Mouse (Mus musculus) kidney, adult 11 months (tissue): Measurements from ENCODE around the gene Ddx27.
"Not testable (repeated sequence)": the region's sequence is repeated elsewhere in the genome, so short reads cannot be mapped to it uniquely, and the experiment has no call there.

Source experiments
- DNase-seq: peaks from one replicate; pipeline ENCODE4 v3.0.0; 2022

The Ddx27 gene

DNA sequence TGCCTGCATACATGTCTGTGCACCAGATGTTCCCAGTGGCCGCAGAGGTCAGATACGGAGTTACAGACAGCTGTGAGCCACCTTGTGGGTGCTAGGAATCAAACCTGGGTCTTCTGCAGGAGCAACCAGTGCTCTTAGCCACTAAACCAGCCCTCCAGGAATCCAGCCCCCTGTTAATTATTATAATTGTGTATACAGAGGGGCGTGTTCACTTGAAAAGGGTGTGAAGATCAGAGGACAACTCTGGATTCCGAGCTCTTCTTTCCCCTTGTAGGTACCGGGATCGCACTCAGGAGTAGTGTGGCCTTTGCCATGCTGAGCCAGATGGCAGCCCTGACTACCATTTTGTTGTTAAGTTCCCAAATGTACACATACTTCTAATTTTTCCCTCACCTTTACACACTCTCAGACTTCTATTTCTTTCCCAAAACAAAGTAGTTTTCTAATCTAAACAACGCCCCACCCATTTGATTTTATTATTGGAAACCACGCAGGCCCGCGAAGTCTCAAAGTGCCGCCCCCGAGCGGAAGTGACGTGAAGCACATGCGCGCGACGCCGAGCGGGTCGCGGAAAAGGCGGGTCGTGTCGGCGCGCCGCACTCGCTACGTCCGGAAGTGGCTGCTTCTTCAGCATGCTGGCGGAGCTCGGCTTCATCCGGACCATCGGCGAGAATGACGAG, at the start of gene Ddx27:
TSS of gene Ddx27 (plus strand) at position 492 of the 680 bp plus-strand sequence.
- peak; percentile 84 for DNase-seq

DNA sequence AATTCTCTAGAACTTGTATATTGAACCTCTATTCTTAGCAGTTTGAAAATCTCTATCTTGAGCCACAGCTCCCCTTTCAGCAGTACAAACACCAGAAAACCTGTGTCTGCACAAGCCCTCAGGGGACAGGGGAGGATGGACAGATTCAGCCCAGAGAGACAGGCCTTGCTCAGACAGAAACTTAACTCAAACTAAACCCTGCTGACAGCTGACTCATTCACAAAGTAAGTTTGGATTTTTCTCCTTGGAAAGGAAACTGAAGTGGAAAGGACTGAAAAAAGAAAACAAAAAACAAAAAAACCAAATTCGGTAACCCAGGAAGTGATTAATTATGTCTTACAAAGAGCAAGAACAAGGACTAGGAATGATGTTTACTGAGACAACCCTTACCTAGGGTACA, 41.8 kb upstream of the Ddx27 start:
- DNase-seq: no peak

DNA sequence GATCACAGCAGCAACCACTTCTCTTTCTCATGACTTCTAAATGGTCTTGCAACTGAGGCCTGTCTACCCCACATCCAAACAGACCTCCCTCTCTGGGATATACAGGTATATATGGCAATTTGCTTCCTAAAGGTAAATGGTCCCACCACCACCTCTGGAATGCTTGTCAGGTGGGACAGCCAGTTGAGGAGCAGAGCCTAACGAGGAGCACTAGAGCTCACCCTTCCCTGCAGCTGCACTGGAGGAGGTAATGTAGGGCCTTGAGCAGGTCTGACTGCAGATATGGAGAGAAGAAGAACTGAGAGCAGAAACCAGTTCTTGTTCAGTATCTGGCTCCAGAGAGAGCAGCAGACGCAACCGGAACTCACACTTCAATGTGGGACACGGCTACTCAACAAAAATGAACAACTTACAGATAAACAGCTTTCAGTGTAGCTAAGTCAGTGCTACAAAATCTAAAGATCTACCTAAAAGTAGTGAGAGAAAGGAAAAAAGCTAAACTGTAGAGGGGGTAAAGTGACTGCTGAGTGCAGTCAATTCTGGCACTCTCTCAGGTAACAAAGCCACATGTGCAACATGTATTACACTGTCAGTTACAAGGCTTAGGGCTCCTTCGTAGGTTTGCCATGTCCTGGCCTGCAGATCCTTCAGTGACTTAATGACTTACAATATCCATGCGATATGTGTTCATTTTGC, 40.7 kb upstream of the Ddx27 start:
- DNase-seq: no peak

DNA sequence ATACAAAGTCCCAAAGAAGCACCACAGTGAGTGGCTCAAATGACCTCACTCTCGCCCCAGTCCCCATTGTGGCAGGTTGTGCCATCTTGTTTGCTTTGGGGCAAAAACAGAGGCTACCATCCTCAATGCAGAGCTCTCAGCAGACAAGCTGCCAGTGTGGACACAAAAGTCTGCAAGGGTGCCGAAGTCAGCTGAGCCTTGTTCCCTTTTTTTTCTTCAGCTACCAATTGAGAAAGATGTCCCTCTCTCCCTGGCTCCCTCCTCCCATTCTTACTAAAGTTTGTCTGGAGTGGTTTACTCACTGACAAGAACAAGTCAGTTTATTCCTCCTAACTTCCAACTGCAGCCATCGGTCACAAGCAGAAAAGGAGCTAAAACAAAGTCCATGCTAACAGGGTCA, 38.6 kb upstream of the Ddx27 start:
- no peak for DNase-seq

DNA sequence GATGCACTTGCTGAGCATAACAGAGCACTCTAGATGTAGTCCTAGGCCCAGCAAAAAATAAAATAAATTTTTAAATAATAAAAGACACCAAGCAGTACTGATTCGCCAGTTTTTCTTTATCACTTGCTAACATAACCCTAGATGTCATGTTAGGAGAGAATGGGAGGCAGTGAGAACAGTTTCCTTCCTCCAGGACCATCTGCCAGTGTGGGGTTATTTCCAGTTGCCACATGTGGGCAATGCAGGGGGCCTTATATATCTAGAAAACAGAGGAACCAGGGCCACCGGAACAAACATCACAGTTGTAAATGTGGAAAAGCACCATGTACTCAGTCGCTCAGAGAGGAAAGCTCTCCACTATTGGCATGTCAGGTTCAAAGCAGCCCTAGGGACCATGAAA, 37.5 kb upstream of the Ddx27 start:
- no peak for DNase-seq

DNA sequence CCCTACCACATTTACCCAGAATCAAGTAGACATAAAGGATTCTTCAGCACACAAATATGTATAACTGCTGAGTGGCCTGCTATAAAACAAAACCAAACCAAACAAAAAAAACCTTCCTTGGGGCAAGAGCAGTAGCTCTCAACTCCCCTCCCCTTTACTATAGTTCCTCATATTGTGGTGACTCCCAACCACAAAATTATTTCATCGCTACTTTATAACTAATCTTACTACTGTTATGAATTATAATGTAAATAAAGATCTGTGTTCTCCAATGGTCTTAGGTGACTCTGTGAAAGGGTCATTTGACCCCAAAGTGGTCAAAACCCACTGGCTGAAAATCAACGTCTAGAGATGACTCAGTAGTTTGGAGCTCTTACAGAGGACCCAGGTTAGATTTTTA, 34.8 kb upstream of the Ddx27 start:
- no peak for DNase-seq

DNA sequence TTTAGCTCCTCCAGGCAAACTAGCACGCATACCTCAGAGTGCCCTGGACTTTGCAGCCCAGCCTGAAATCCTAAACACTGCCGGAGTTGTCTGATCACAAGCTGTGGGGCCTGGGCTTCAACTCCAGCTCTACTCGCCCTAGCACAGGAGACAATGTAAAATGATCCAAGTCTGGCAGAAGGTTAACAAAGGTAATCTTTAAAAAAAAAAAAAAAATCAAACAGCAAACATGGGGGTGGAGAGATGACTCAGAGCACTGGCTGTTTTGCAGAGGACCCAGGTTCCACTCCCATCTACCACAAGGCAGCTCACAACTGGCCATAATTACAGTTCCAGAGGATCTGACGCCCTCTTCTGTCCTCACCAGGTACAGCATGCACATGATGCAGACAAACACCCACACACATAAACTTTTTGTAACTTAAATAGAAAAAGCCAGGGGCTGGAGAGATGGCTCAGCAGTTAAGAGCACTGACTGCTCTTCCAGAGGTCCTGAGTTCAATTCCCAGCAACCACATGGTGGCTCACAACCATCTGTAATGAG, 31.6 kb upstream of the Ddx27 start:
- no peak for DNase-seq

DNA sequence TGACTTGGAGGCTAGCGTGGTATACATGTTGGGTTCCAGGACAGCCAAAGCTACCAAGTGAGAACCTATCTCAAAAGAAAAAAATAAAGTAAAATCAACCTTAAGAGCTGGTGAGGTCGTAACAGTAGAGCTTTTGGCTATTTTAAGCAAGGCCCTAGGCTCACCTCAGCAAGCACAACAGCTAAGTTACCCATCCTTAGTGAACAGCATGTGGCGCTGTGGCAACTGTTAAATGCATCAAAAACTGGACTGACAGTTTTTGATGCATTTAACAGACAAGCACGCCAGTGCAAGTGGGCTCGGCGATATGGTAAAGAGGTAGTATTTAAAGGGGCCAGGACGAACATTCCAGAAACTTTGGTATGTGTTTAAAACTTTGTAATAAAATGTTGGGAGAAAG, 24.1 kb upstream of the Ddx27 start:
- no peak for DNase-seq

DNA sequence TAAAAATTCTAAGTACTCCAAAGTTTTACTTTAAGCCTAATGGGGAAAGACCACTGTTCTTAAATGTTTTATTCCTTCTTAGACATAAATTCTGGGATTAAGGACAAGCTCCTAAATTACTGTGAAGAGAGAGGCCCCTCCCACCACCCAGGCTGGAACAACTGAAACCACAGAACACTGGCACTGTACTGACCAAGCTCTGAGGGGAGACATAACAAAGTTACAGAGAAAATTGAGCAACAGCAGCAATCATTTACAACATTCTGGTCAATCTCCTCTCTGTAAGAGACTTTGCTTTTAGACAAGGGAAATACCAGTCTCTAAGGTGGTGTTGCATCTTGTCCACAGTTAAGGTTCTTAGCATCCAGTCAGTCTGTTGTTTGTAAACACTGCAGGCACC, 23.0 kb upstream of the Ddx27 start:
- no peak for DNase-seq

DNA sequence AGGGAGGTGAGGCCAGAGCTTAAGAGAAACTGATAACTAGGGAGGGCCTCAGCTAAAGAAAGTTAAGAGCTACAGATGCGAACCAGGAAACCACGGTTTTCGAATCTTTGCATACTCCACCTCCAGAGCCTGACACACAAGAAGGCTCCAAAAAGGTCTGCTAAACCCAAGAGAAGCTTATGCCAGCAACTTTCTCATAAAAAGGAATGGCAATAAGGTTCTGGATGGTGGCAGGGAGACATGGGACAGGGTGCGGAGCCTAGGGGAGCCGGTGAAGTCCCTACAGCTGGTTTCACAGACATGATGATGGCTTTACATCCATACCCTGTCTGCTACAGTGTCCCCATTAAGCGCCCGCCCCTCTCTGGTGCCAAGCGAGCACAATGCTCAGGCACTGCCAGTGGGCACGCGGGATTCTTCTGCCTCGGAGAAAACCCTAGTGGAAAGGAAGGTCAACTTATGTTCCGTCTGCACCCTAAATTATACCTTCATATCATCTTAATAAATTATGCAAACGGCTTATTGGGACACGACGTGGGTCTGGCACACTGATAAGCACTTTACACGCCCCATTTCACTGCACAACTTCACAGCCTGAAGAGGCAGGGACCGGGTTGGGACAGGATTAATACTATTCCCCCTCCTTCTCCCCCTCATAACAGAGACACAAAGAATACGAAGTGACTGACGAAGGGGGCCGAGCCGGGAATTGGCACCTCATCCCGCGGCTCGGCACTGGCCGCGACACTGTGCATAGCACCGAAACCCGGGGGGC, 19.8 kb upstream of the Ddx27 start:
- DNase-seq: peak; percentile 25

DNA sequence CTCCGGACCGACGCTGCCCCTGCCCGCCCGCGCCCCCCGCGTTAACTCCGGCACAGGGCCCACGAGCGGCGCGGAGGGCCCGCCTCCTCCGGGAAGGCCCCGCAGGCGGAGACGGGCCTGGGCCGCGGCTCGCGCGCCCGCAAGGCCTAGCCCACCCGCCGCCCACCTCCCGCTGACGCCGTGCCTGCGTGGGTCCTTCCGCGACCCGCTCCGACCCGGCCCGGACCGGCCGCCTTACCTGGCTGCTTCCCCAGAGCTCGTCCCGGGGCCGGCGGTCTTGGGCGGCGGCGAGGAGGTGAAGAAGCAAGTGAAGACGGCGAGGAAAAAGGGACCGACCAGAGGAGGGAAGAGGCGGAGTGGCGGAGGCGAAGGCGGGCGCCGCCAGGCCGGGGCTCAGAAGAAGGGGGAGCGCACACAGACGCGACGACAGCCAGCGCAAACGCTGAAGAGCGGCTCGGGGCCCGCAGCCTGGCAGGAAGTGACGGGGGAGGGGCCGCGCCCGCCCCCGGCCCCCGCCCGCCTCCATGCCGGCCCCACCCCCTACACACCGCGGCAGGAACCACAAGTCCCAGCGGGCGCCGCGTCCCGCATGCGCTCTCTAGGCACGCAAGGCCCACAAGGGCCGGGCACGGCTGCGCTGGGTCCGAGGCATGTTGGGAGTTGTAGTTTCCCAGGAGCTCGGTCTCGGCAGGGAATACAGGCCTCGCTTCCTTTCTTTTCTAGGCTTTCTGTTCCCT, 19.0 kb upstream of the Ddx27 start, which contains the start of gene Stau1:
TSS of gene Stau1 (minus strand) at position 504 of the 737 bp plus-strand sequence.
- peak; percentile 96 for DNase-seq

DNA sequence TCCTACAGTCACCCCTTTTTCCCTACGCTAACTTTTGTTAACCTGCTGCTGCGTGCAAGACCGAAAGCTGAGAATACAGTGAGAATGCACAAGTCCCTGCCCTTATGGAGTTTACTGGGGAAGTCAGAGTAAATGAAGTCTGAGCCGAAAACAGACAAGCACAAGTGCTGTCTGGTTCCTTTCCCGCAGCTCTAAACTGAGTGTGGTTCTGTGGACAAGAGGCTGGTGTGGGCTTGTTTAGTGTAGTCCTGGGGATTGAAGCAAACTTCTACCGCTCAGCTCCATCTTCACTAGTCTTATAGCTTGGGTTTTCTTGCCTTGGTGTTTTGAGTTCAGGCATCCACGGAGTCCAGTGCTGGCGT, 18.5 kb upstream of the Ddx27 start:
- no peak for DNase-seq

DNA sequence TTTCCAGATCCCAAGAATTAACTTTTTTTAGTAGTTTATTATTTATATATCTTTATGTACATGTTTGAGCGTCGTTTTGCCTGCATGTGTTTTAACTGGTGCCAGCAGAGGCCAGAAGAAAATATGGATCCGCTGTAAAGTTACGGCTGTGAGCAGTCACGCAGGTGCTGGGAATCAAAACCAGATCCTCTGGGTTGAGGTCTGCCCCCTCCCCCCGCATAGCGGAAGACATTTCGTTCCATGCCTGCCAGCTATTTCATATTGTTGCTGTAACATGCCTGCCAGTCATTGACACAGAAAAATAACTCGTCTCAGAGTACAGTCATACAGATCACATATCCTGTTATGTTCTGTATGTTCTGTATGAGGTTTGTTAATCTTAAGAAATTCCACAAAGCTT, 13.5 kb upstream of the Ddx27 start:
- no peak for DNase-seq

DNA sequence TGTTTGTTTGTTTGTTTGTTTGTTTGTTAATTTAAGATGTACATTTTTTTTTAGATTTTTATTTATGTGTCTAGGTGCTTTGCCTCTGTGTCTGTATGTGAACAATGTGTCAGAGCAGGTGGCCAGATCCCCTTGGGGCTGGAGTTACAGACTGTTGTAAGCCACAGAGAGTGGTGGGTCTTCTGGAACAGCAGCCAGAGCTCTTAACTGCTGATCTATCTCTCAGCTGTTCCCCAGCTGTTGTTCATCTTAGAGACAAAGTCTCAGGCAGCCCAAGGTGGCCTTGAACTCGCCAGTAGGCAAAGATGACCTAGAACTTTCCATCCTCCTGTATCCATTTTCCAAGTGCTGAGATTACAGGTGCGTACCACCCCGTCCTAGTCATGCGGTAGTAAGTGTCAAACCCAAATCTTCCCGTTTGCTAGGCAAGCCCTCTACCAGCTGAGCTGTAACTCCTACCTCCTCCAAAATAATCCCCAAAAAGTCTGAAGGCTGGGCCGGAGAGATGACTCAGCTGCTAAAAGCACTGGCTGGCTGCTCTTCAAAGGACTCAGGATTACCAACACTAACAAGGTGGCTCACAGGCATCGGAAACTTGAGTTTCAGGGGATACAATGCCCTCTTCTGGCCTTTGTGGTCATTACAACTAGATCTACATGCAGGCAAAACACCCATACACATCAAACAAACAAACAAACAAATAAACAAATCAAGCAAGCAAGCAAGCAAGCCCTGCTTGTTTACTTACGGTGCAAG, 10.7 kb upstream of the Ddx27 start:
- DNase-seq: peak; percentile 61

DNA sequence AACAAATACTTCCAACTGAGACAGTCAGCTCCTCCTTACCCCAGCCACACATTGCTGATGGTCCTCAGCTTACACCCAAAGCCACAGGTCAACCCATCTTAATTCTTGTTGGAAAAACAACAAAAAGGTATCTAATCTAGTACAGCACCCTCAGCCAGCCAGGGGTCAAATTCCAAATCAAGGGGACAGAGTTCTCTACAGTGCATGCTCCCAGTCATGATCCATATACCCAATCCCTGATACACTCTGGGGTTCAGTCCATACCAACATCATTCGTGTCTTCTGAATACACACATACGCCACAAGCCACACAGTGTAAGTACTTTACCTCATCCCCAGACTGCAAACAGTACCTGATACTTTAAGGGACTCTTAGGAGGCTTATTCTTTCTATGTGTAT, 8.6 kb upstream of the Ddx27 start:
- DNase-seq: no peak

DNA sequence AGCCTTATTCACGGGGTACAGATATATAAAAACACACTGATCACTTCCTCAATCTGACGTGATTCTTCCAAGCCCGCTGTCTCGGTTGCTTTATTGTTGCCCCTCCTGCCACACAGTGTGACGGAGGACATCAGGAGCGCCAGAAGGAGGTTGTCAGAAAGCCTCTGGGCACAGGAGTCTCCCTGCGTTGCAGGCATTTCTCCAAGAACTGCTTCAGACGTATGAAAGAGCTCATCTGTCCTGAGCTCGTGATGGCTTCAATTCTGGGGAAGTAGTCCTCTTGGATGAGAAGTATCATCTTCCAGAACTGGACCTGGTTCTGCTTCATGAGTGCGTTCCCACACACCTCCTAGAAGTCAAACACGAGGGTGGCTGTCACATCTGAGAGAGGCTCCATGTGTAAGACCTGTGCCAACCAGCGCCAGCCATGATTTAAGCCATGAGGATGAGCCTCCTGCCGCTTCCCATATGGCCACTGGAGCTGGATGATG, 7.9 kb upstream of the Ddx27 start:
- no peak for DNase-seq

DNA sequence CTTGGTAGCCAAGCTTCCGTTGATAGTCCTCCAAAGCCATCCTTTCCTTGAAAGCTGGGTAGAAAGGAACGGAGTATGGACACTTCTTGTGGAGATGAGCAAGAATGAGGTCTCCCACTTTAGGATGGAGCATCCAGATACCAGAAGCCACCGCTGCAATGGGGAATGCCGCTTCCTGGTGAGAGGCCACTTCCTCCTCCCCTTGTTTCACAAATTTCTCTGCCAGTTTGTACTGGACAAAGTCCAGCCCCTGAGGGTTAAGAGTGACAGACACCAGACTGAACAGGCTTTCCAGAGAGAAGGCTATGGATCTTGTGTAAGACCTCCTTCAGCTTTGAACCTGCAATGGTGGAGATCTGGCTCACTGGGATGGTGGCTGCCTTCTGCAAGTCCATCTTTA, 7.4 kb upstream of the Ddx27 start:
- DNase-seq: not testable (repeated sequence)

DNA sequence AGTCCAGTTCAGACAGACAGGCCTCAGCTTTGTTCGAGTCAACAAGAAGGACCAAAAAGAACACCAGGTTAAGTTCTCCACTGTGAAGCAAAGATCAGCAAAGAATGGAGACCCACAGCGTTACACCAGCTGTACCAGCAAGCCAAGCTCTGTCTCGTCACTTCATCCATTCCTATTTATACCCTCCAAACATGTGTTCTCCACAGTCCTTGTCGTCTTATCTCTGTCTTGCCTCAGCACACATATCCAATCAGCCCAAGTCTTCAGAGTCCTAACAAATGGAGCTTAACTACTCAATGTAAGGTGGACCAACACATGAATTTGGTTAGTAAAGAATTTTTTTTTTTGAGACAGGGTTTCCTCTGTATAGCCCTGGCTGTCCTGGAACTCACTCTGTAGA, 5.5 kb upstream of the Ddx27 start:
- DNase-seq: no peak

DNA sequence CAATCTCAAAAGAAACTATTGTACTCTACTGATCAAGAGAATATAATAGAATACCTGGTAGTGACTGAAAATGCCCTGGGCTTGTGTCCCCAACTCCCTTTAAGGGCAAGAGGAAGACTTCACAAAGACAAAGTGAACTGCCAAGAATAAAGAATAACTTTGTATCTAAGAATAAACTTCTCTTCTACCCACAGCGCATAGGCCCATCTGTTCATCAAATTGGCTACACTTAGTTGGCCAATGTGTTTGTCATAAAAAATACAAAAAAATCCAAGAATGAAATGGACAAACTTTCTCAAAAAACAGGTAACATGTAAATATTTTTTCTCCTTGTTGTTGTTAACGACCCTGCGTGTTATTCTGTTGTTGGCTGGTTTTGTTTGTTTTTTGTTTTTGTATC, 4.4 kb upstream of the Ddx27 start:
- DNase-seq: no peak

DNA sequence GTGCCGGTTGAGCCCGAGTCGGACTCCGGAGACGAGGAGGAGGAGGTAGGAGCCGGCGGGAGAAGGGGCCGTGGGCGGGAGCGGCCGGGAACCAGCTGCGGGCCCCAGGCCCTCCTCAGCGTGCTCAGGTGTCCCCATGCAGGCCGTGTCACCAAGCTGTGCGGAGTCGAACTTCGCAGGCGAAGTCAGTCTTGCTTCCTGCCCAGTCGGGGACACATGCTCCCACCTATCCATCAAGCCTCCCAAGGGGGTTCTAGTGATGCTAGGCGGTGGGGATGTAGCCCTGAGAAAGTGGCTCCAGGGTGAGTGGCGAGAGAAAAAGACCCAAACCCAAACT, 357 bp downstream of the Ddx27 start:
- DNase-seq: no peak

DNA sequence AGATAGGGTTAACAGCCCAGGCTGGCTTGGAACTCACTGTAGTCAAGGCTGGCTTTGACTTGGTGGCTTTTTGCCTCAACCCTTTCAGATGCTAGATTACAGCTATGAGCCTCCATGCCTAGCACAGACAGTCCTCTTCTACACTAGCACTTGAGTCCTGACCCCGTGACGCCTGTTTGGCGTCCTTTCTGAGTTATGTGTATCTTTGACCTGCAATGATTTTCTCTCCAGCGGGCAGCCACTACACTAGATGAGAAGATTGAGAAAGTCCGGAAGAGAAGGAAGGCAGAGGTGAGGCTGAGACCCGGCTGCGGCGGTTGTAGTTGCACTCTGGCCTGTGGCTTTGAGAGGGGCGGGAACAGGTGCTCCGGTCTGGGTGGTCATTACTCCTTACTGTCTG, 4.4 kb downstream of the Ddx27 start:
- DNase-seq: no peak

DNA sequence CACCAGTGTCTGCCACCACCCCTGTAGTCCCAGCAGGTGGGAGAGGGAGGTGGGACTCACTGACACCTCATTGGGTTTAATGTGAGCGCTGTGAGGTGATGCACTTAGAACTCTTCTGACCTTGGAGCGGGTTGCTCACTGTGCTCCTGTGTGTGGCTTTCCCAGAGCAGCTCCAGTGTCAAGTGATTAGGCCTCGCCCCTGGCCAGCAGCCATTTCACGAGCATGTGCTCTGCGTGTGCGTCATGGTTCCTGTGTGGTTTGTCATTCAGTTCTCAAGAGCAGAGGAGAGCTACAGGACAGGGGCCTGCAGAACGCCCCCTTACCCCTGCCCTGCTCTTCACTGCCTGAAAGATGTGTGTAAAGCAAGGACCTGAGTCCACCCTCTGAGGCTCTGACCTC, 13.6 kb downstream of the Ddx27 start:
- no peak for DNase-seq
